Mouse (Mus musculus) brain, embryonic 14.5 days (tissue): ENCODE data around the gene Tapbpl.

ENCODE experiments used
- CTCF ChIP-seq: fragments of 200-500 bp; IDR thresholded peaks from 2 replicates; pipeline ENCODE4 v1.5.1; 2012; ENCODE audit warnings: inconsistent platforms, mild to moderate bottlenecking, moderate library complexity, borderline replicate concordance; ENCODE audit not compliant: insufficient read depth, insufficient read length; ENCODE audit errors: extremely low read depth
- POLR2A ChIP-seq: fragments of 200-500 bp; IDR thresholded peaks from 2 replicates; pipeline ENCODE4 v1.6.1; 2012; ENCODE audit warnings: mild to moderate bottlenecking, inconsistent platforms, borderline replicate concordance; ENCODE audit not compliant: poor library complexity, insufficient read depth, insufficient read length, severe bottlenecking; ENCODE audit errors: extremely low read depth

- TF ChIP-seq CTCF (no peak), POLR2A (no peak)
These were observed 856 bp upstream of the Tapbpl start for GRCm38 (mm10) chr6:125232516-125232915.
